Mouse (Mus musculus): ENCODE measurements around the gene Mrgprx2. TPM values are rescaled to one million over a fixed set of nuclear protein-coding genes. Genes with fewer than 3 reads are reported as not detected.
"Not testable (repeated sequence)": the region's sequence is repeated elsewhere in the genome, so short reads cannot be mapped to it uniquely, and the experiment has no call there.

The Mrgprx2 gene
- total RNA-seq (2021), result under 1 TPM; 0.05 to 0.14 TPM

DNA sequence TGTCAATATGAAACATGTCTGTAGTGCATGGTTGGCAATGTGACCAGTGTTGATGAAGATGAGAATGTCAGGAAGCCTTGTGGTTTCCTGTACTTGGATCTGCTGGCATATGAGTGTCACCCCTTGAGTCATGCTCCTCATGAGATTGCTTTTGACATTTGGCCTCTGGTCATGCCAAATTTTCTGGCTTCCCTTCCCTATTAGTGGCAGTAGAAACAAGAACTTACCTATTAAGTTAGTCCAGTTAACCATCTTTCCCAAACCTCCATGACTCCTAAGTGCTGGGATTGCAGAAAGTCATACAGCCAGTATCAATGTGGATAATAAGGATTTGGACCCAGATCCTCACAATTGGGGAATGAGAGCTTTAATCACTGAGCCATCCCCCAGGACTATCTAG lies at the start of gene Mrgprx2:
Gene Mrgprx2, minus strand, starts transcription at position 101 of the 400 bp plus-strand sequence.
- no peak for DNase-seq

DNA sequence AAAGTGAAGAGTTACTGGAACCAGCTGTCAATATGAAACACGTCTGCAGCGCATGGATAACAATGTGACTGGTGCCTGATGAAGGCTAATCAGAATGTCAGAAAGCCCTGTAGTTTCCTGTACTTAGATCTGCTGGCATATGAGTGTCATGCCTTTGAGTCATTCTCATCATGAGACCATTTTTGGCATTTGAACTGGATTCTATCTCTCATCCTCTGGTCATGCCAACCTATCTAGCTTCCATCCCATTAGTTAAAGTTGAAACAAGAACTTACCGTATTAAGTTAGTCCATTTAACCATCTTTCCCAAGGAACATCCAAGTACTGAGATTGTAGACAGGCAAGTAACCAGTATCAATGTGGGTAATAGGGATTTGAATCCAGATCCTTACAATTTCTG lies 42.9 kb downstream of the Mrgprx2 start, which contains the start of gene Mrgprb1:
Gene Mrgprb1, minus strand, starts transcription at position 101 of the 400 bp plus-strand sequence.
- no peak for DNase-seq

DNA sequence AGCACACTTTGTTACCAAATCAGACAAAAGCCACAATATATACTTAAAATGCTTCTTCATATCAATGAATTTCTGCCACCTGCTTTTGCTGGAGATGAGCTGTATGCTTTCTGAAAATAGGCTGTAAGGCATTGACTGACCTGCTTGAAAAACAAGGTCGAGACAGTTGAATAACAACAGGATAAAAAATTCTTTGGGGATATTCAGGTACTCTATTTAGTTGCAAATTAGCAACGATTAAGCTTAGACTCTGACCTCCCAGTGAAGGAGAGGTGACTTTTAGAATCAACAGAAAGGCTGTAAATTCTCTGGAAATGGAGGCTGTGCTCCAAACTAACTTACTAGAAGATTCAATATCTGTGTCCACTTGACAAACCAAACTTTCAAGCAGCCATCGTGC lies 62.5 kb downstream of the Mrgprx2 start:
- DNase-seq, result no peak

DNA sequence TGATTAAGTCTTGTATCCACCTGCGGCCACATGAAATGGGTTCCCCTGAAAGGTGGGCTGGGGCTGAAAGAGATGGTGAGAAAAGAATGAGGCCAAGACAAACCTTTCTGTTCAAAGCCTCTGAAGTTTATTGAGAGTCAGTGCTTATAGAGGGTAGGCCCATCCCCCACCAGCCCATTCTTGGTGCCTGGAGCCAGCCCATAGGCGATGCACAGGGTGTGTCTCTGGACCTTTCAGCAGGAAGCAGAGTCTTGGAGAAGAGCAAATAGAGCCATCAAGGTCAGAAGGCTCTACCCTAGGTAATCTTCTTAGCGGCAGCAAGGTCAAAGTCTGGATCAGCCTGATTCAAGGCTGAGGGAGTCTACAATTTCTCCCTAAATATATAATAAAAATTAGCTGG lies 63.2 kb downstream of the Mrgprx2 start:
- not testable (repeated sequence) for DNase-seq

Other genes with a start within 250 kb of the Mrgprx2 start
- not detected for gene Mrgprb8, start 110.8 kb downstream of the Mrgprx2 start, total RNA-seq (2021)
- under 1 TPM; 0.23 to 0.33 TPM for gene Mrgprb1, start 43.0 kb downstream of the Mrgprx2 start, total RNA-seq (2021)
- gene Mrgprb2, start 58.8 kb upstream of the Mrgprx2 start, total RNA-seq (2021), result under 1 TPM; 0.16 to 0.17 TPM
- gene Mrgprb3, start 144.5 kb upstream of the Mrgprx2 start, total RNA-seq (2021), result not detected